In genomic region chr2:73860046-73860624, GRCm38 (mm10) we compare ENCODE assay signal across 17 mouse cellular contexts. TPM values are rescaled to one million over a fixed set of nuclear protein-coding genes. Genes with fewer than 3 reads are reported as not detected.
DNase-seq lines count a peak whose midpoint lies in the region; TF ChIP-seq lines count a peak whose summit lies in the region.
"Had no signal": no experiment of that assay in that cellular context is flagged by ENCODE, and none has a peak within 500 bp of the region (broad histone marks: within the 10 kb centered on the region; RNA-seq: fewer than 3 reads in every experiment).

No protein-coding gene starts in this region.

- TF ChIP-seq CTCF in left cerebral cortex, adult 2 months (IDR thresholded peaks at IDR 0.05) = no peak

- intact Hi-C loops in left cerebral cortex, adult 2 months (cut with DNase I) = no loop called here

- H3K4me3 ChIP-seq in left cerebral cortex, adult 2 months = no peak overlapping the region
- H3K4me3 ChIP-seq: erythroblast, embryonic 14.5 days; heart, embryonic 13.5 days; hindbrain, embryonic 10.5 days; limb, embryonic 10.5 days; neural tube, embryonic 13.5 days had no signal

- no peak overlapping the region for H3K27ac ChIP-seq in left cerebral cortex, adult 2 months
- H3K27ac ChIP-seq: heart, embryonic 13.5 days; hindbrain, embryonic 10.5 days; limb, embryonic 10.5 days; macrophage; neural tube, embryonic 13.5 days had no signal

- peak; percentile 9 for DNase-seq in gastrocnemius, adult 18-20 months (ENCODE audit: low spot score)
- DNase-seq in gastrocnemius, postnatal 10 days = no peak
- DNase-seq in ES-CJ7 (ENCODE audit: low read depth, low spot score) = peak; percentile 81
- DNase-seq in WW6 (ENCODE audit: low read depth, low spot score) = peak; percentile 29
- DNase-seq in fibroblast of lung, adult 2 months (ENCODE audit: low read depth) = peak; percentile 17
- no peak for DNase-seq in right cerebral cortex, postnatal 10 days (ENCODE audit: low spot score in 2 of 2)
- no peak for DNase-seq in ovary, postnatal 10 days (ENCODE audit: low spot score)
- no peak for DNase-seq in left cerebral cortex, adult 2 months (ENCODE audit: extremely low spot score in 1 of 2, low spot score in 2 of 2)
- DNase-seq: gastrocnemius, postnatal 25 days; kidney, postnatal 10 days; liver, postnatal 0 days had no signal

RNA-seq across cellular contexts. Expression of gene Atf2, which starts 32.3 kb away (rescaled TPM):
- 10 to 100 TPM; 22.1 to 27.4 TPM for total RNA-seq in gastrocnemius, adult 18-20 months (2021)
- total RNA-seq in gastrocnemius, postnatal 10 days (2021) = 10 to 100 TPM; 24.4 to 30.6 TPM
- 100 to 1,000 TPM; 163 to 167 TPM for total RNA-seq in left cerebral cortex, adult 2 months (2021)

RNA-seq across cellular contexts. Expression of gene Atp5g3, which starts 51.0 kb away (rescaled TPM):
- 1,000 to 10,000 TPM; 1,056 to 1,184 TPM for total RNA-seq in gastrocnemius, adult 18-20 months (2021)
- total RNA-seq in gastrocnemius, postnatal 10 days (2021) = 1,000 to 10,000 TPM; 1,434 to 1,805 TPM
- 100 to 1,000 TPM; 473 to 508 TPM for total RNA-seq in left cerebral cortex, adult 2 months (2021)

Comparison
In these comparisons a context has a peak if more than half of its experiments do, and no peak if none do; other contexts are left out.
1. DNase-seq: peak in gastrocnemius, adult 18-20 months (single experiment), ES-CJ7 (single experiment), WW6 (single experiment) and fibroblast of lung, adult 2 months (single experiment); none in gastrocnemius, postnatal 10 days (single experiment), right cerebral cortex, postnatal 10 days (0 of 2), ovary, postnatal 10 days (single experiment) and left cerebral cortex, adult 2 months (0 of 2).
2. RNA of gene Atf2, which starts 32.3 kb away (total RNA-seq): 163 to 167 TPM in left cerebral cortex, adult 2 months; 24.4 to 30.6 TPM in gastrocnemius, postnatal 10 days and 22.1 to 27.4 TPM in gastrocnemius, adult 18-20 months; every median in the first group is over 4 times any median in the second.